Mouse (Mus musculus): ENCODE results near the gene Vat1l. TPM values are rescaled to one million over a fixed set of nuclear protein-coding genes. Genes with fewer than 3 reads are reported as not detected.

Gene Vat1l
- polyA plus RNA-seq, 1 experiment, result 0.01 TPM

GRCm38 (mm10) chr8:114399273-114399672 lies 193.9 kb downstream of the Vat1l start:
- TF ChIP-seq TCF3 (IDR thresholded peaks at IDR 0.05; ENCODE audit: insufficient read length, low read depth) (no peak), USF1 (IDR thresholded peaks at IDR 0.05; ENCODE audit: low read depth) (no peak), POLR2A (IDR thresholded peaks at IDR 0.05; ENCODE audit: insufficient read length, low read depth) (no peak), REST (IDR thresholded peaks at IDR 0.05; ENCODE audit: insufficient read depth, insufficient read length) (no peak)
- H3K36me3 ChIP-seq (ENCODE audit: control insufficient read depth, insufficient read depth), result no peaks in the 10 kb centered on the region
- no peak overlapping the region for H3K4me2 ChIP-seq (ENCODE audit: low read depth)
- H3K4me3 ChIP-seq, result no peak overlapping the region
- H3ac ChIP-seq (ENCODE audit: control insufficient read depth, insufficient read length), result no peak overlapping the region
- H3K27me3 ChIP-seq (ENCODE audit: control insufficient read depth, insufficient read depth, insufficient read length), result no peaks in the 10 kb centered on the region
- H3K79me2 ChIP-seq (ENCODE audit: control insufficient read depth, insufficient read depth), result no peaks in the 10 kb centered on the region

- no peak for TF ChIP-seq POLR2A (IDR thresholded peaks at IDR 0.05; ENCODE audit: insufficient read length, low read depth)
- no peak for TF ChIP-seq MAX (IDR thresholded peaks at IDR 0.05; ENCODE audit: low read depth)
- no peak for TF ChIP-seq MYOD1 (IDR thresholded peaks at IDR 0.05; ENCODE audit: control insufficient read depth in 1 of 3, insufficient read length in 2 of 3, low read depth in 2 of 3)
- TF ChIP-seq TCF12 (IDR thresholded peaks at IDR 0.05; ENCODE audit: insufficient read depth, poor library complexity, severe bottlenecking), result no peak
- no peak for TF ChIP-seq E2F4 (IDR thresholded peaks at IDR 0.05; ENCODE audit: insufficient read depth)
- no peak for TF ChIP-seq POLR2AphosphoS2 (IDR thresholded peaks at IDR 0.05; ENCODE audit: insufficient read length, low read depth)
- no peak for TF ChIP-seq MYOG (IDR thresholded peaks at IDR 0.05; ENCODE audit: control insufficient read depth in 1 of 3, insufficient read depth in 1 of 3, insufficient read length in 2 of 3, low read depth in 2 of 3)
- no peak for TF ChIP-seq USF1 (IDR thresholded peaks at IDR 0.05; ENCODE audit: low read depth)
- no peak for TF ChIP-seq SRF (IDR thresholded peaks at IDR 0.05; ENCODE audit: control insufficient read depth, insufficient read length, low read depth)
- TF ChIP-seq REST (IDR thresholded peaks at IDR 0.05; ENCODE audit: insufficient read depth, insufficient read length), result no peak
- Histone ChIP-seq H3ac (ENCODE audit: control insufficient read depth, insufficient read length) (no peak overlapping the region), H3K4me3 (no peak overlapping the region), H3K79me2 (ENCODE audit: control insufficient read depth, insufficient read depth) (no peaks in the 10 kb centered on the region), H3K27me3 (ENCODE audit: control insufficient read depth, insufficient read depth, insufficient read length) (no peaks in the 10 kb centered on the region), H3K36me3 (ENCODE audit: control insufficient read depth, insufficient read depth) (no peaks in the 10 kb centered on the region), H3K4me2 (ENCODE audit: low read depth) (no peak overlapping the region)
These were observed 196.3 kb downstream of the Vat1l start for GRCm38 (mm10) chr8:114401679-114402078.

GRCm38 (mm10) chr8:114411421-114411820 lies 206.0 kb downstream of the Vat1l start:
- no peaks in the 10 kb centered on the region for H3K36me3 ChIP-seq (ENCODE audit: control insufficient read depth, insufficient read depth)
- H3ac ChIP-seq (ENCODE audit: control insufficient read depth, insufficient read length), result no peak overlapping the region
- H3K27me3 ChIP-seq (ENCODE audit: control insufficient read depth, insufficient read depth, insufficient read length), result no peaks in the 10 kb centered on the region
- no peak overlapping the region for H3K4me2 ChIP-seq (ENCODE audit: low read depth)
- no peak for TF ChIP-seq E2F4 (IDR thresholded peaks at IDR 0.05; ENCODE audit: insufficient read depth)
- TF ChIP-seq POLR2A (IDR thresholded peaks at IDR 0.05; ENCODE audit: insufficient read length, low read depth), result no peak
- H3K79me2 ChIP-seq (ENCODE audit: control insufficient read depth, insufficient read depth), result no peaks in the 10 kb centered on the region
- no peak overlapping the region for H3K4me3 ChIP-seq

- Histone ChIP-seq H3K79me2 (ENCODE audit: control insufficient read depth, insufficient read depth) (no peaks in the 10 kb centered on the region), H3K27me3 (ENCODE audit: control insufficient read depth, insufficient read depth, insufficient read length) (no peaks in the 10 kb centered on the region), H3K4me3 (no peak within 1 kb of the TSS), H3K36me3 (ENCODE audit: control insufficient read depth, insufficient read depth) (no peaks in the 10 kb centered on the region), H3K4me2 (ENCODE audit: low read depth) (no peak within 1 kb of the TSS), H3ac (ENCODE audit: control insufficient read depth, insufficient read length) (no peak within 1 kb of the TSS)
- no peak for TF ChIP-seq MYOG (IDR thresholded peaks at IDR 0.05; ENCODE audit: control insufficient read depth in 1 of 3, insufficient read depth in 1 of 3, insufficient read length in 2 of 3, low read depth in 2 of 3)
- no peak for TF ChIP-seq TCF3 (IDR thresholded peaks at IDR 0.05; ENCODE audit: insufficient read length, low read depth)
- no peak for TF ChIP-seq REST (IDR thresholded peaks at IDR 0.05; ENCODE audit: insufficient read depth, insufficient read length)
- no peak for TF ChIP-seq USF1 (IDR thresholded peaks at IDR 0.05; ENCODE audit: low read depth)
- TF ChIP-seq TCF12 (IDR thresholded peaks at IDR 0.05; ENCODE audit: insufficient read depth, poor library complexity, severe bottlenecking), result no peak
- no peak for TF ChIP-seq MYOD1 (IDR thresholded peaks at IDR 0.05; ENCODE audit: control insufficient read depth in 1 of 3, insufficient read length in 2 of 3, low read depth in 2 of 3)
- no peak for TF ChIP-seq MAX (IDR thresholded peaks at IDR 0.05; ENCODE audit: low read depth)
- no peak for TF ChIP-seq POLR2A (IDR thresholded peaks at IDR 0.05; ENCODE audit: insufficient read length, low read depth)
- no peak for TF ChIP-seq E2F4 (IDR thresholded peaks at IDR 0.05; ENCODE audit: insufficient read depth)
- no peak for TF ChIP-seq CEBPB (IDR thresholded peaks at IDR 0.05; ENCODE audit: insufficient read depth, poor library complexity, severe bottlenecking)
- TF ChIP-seq SRF (IDR thresholded peaks at IDR 0.05; ENCODE audit: control insufficient read depth, insufficient read length, low read depth), result no peak
- no peak for TF ChIP-seq POLR2AphosphoS2 (IDR thresholded peaks at IDR 0.05; ENCODE audit: insufficient read length, low read depth)
These were observed 212.4 kb downstream of the Vat1l start, which contains the start of gene Clec3a for GRCm38 (mm10) chr8:114417786-114418185. Gene Clec3a (plus strand): TSS chr8:114418086.

GRCm38 (mm10) chr8:114418486-114418885 lies 213.1 kb downstream of the Vat1l start:
- no peaks in the 10 kb centered on the region for H3K36me3 ChIP-seq (ENCODE audit: control insufficient read depth, insufficient read depth)
- no peaks in the 10 kb centered on the region for H3K79me2 ChIP-seq (ENCODE audit: control insufficient read depth, insufficient read depth)
- no peaks in the 10 kb centered on the region for H3K27me3 ChIP-seq (ENCODE audit: control insufficient read depth, insufficient read depth, insufficient read length)
- no peak overlapping the region for H3ac ChIP-seq (ENCODE audit: control insufficient read depth, insufficient read length)
- TF ChIP-seq MYOD1 (IDR thresholded peaks at IDR 0.05; ENCODE audit: control insufficient read depth in 1 of 3, insufficient read length in 2 of 3, low read depth in 2 of 3), result no peak
- TF ChIP-seq E2F4 (IDR thresholded peaks at IDR 0.05; ENCODE audit: insufficient read depth), result no peak
- TF ChIP-seq MAX (IDR thresholded peaks at IDR 0.05; ENCODE audit: low read depth), result no peak
- TF ChIP-seq MYOG (IDR thresholded peaks at IDR 0.05; ENCODE audit: control insufficient read depth in 1 of 3, insufficient read depth in 1 of 3, insufficient read length in 2 of 3, low read depth in 2 of 3), result no peak
- TF ChIP-seq POLR2AphosphoS2 (IDR thresholded peaks at IDR 0.05; ENCODE audit: insufficient read length, low read depth), result no peak
- TF ChIP-seq TCF12 (IDR thresholded peaks at IDR 0.05; ENCODE audit: insufficient read depth, poor library complexity, severe bottlenecking), result no peak
- no peak overlapping the region for H3K4me2 ChIP-seq (ENCODE audit: low read depth)
- no peak overlapping the region for H3K4me3 ChIP-seq
